Mouse (Mus musculus) CD8-positive naive resting alpha-beta T cell, adult 2 months (primary cell): ENCODE results near the gene Tbc1d23.

Experiments
- DNase-seq, 2 experiments: peaks; one replicate each; pipeline ENCODE4 v3.0.0; 2022; ENCODE audit warnings: low read depth in 2 of 2, low spot score in 2 of 2

Gene Tbc1d23

GRCm38 (mm10) chr16:57165157-57165556, 66.1 kb downstream of the Tbc1d23 start:
- DNase-seq: no peak

GRCm38 (mm10) chr16:57163694-57164093, 67.6 kb downstream of the Tbc1d23 start:
- no peak for DNase-seq

- DNase-seq: no peak
Measured at GRCm38 (mm10) chr16:57162841-57163240, 68.5 kb downstream of the Tbc1d23 start.

GRCm38 (mm10) chr16:57159835-57160234, 71.5 kb downstream of the Tbc1d23 start:
- no peak for DNase-seq

GRCm38 (mm10) chr16:57157728-57158127, 73.6 kb downstream of the Tbc1d23 start:
- DNase-seq: no peak

- DNase-seq: no peak
Measured at GRCm38 (mm10) chr16:57157076-57157475, 74.2 kb downstream of the Tbc1d23 start.

- DNase-seq: no peak
Measured at GRCm38 (mm10) chr16:57155899-57156298, 75.4 kb downstream of the Tbc1d23 start.

- DNase-seq: no peak
Measured at GRCm38 (mm10) chr16:57151437-57151836, 79.9 kb downstream of the Tbc1d23 start.

- DNase-seq: no peak
Measured at GRCm38 (mm10) chr16:57144741-57145140, 86.6 kb downstream of the Tbc1d23 start.

- DNase-seq: no peak
Measured at GRCm38 (mm10) chr16:57133611-57134010, 97.7 kb downstream of the Tbc1d23 start.

GRCm38 (mm10) chr16:57132326-57132725, 99.0 kb downstream of the Tbc1d23 start:
- no peak for DNase-seq

- DNase-seq: no peak
Measured at GRCm38 (mm10) chr16:57131544-57131943, 99.8 kb downstream of the Tbc1d23 start.

- DNase-seq: no peak
Measured at GRCm38 (mm10) chr16:57130752-57131400, 100.4 kb downstream of the Tbc1d23 start.

- no peak for DNase-seq
Measured at GRCm38 (mm10) chr16:57127825-57128224, 103.5 kb downstream of the Tbc1d23 start.

- DNase-seq: no peak
Measured at GRCm38 (mm10) chr16:57126268-57126667, 105.0 kb downstream of the Tbc1d23 start.

- no peak for DNase-seq
Measured at GRCm38 (mm10) chr16:57122682-57123445, 108.4 kb downstream of the Tbc1d23 start.

- DNase-seq: no peak
Measured at GRCm38 (mm10) chr16:57121816-57122415, 109.4 kb downstream of the Tbc1d23 start.

GRCm38 (mm10) chr16:57120913-57121815, 110.1 kb downstream of the Tbc1d23 start, which contains the start of gene Tomm70a:
Gene Tomm70a (plus strand): TSS chr16:57121703.
- peak; percentile 83 to 88 for DNase-seq
